ENCODE assay signal across 23 mouse cellular contexts in the genomic region with DNA sequence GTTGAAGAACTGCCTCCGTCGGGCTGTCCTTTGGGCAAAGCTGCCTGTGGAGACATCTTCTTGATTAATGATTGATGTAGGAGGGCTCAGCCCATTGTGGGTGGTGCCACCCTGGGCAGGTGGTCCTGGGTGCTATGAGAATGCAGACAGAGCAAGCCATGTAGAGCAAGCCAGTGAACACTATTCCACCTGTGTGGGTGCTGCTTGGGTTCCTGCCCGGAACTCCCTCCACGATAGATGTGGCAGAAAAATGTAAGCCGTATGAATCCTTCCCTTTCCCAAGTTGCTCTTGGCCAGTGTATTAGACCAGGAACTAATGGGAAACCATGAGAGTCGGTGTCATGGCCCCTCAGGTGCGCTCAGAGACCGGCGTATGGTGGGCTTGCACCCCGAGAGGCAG. TPM values are rescaled to one million over a fixed set of nuclear protein-coding genes. Genes with fewer than 3 reads are reported as not detected.
DNase-seq lines count a peak whose midpoint lies in the region; ATAC-seq lines count a peak whose summit lies in the region.
"Had no signal": no experiment of that assay in that cellular context is flagged by ENCODE, and none has a peak within 500 bp of the region (broad histone marks: within the 10 kb centered on the region; RNA-seq: fewer than 3 reads in every experiment).

No protein-coding gene starts in this region.

- peak; percentile 80; the same call in 1 of the 2 replicates for ATAC-seq in frontal cortex, adult (ENCODE audit: low TSS enrichment)
- ATAC-seq: activated CD4-positive, CD25-positive, alpha-beta regulatory T cell, adult 4 months; CD4-positive, CD25-positive, alpha-beta regulatory T cell, adult 4 months; forebrain, embryonic 14.5 days; forebrain, embryonic 16.5 days; Patski had no signal

- no peak for DNase-seq in frontal cortex, postnatal 10 days (ENCODE audit: low spot score in 2 of 2)
- DNase-seq in layer of hippocampus, adult 9-11 months, result peak; percentile 41
- no peak for DNase-seq in layer of hippocampus, postnatal 10 days (ENCODE audit: low spot score in 2 of 2)
- DNase-seq in right cerebral cortex, adult 18-20 months, result peak; percentile 46
- no peak for DNase-seq in right cerebral cortex, postnatal 36 days (ENCODE audit: low spot score in 2 of 2)
- DNase-seq: adrenal gland, adult 8-10 months; adrenal gland, postnatal 14 days; adrenal gland, postnatal 36 days; B cell, adult 2 months; cerebellum, adult 11 months; cerebellum, adult 18-20 months; cerebellum, adult 8-10 months; cerebellum, adult 9-11 months; cerebellum, postnatal 14 days; cerebellum, postnatal 36 days; embryo, embryonic 11 days had no signal

RNA-seq across cellular contexts. Expression of a gene that starts 11.3 kb away (rescaled TPM):
- 100 to 1,000 TPM; 155 TPM for total RNA-seq in layer of hippocampus, postnatal 10 days (2021)
- total RNA-seq: common myeloid progenitor, adult 5-6 weeks had no signal

Comparison
In these comparisons a context has a peak if more than half of its experiments do, and no peak if none do; other contexts are left out.
1. DNase-seq: peak in layer of hippocampus, adult 9-11 months (single experiment) and right cerebral cortex, adult 18-20 months (single experiment); none in frontal cortex, postnatal 10 days (0 of 2), layer of hippocampus, postnatal 10 days (0 of 2) and right cerebral cortex, postnatal 36 days (0 of 2).